Mouse (Mus musculus): ENCODE data around the gene Lias. TPM values are rescaled to one million over a fixed set of nuclear protein-coding genes. Genes with fewer than 3 reads are reported as not detected.
A peak's percentile ranks its signal among the peaks of the same experiment; 100 is the strongest.

Lias gene
- total RNA-seq, 2 experiments from 2014 or later: 29.4 to 32.6 TPM

DNA sequence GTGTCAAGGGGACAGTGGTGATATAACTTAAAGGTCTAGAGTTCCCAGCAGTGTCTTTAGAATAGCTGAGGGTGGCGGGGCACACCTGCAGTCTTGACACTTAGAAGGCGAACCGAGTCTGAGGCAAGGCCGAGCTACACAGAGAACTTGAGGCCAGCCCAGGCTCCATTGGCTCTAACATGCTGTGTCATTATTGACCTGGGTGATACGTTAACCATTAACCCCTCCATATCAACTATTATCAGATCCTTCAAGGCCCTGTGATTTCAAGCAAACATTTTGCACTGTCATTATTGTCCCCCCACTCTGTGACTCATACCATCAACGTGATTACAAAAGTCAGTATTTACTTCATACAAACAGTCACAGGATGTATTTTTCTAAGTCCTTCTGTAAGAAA, 32.9 kb downstream of the Lias start:
- ATAC-seq (ENCODE audit: poor library complexity, severe bottlenecking): no peak

GRCm38 (mm10) chr5:65425251-65425650, 34.0 kb downstream of the Lias start:
- no peak for ATAC-seq (ENCODE audit: poor library complexity, severe bottlenecking)

DNA sequence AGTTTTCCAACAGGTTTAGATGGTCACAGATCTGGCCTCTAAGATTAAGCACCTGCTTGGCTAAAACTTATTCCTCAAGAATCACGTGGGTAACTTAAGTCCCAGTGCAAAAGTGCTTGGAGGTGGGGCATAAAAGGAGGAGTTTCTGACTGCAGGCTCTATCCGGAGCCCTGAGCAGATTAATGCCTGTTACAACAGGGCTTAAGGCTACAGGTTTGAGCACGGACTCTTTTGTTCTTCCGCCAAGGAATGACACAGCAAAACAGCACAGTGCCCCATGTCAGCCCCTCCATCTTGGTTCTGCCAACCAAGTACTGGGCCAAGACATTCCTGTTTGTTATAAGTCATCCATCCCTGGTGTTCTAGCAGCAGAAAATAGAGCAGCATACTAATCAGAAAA, 37.0 kb downstream of the Lias start:
- no peak for ATAC-seq (ENCODE audit: poor library complexity, severe bottlenecking)

- ATAC-seq (ENCODE audit: poor library complexity, severe bottlenecking): no peak
These were observed 38.1 kb downstream of the Lias start for GRCm38 (mm10) chr5:65429441-65429840.

GRCm38 (mm10) chr5:65434471-65435362, 43.4 kb downstream of the Lias start:
- ATAC-seq (ENCODE audit: poor library complexity, severe bottlenecking): no peak

- peak; percentile 20 for ATAC-seq (ENCODE audit: poor library complexity, severe bottlenecking)
These were observed 44.1 kb downstream of the Lias start for GRCm38 (mm10) chr5:65435363-65435805.

DNA sequence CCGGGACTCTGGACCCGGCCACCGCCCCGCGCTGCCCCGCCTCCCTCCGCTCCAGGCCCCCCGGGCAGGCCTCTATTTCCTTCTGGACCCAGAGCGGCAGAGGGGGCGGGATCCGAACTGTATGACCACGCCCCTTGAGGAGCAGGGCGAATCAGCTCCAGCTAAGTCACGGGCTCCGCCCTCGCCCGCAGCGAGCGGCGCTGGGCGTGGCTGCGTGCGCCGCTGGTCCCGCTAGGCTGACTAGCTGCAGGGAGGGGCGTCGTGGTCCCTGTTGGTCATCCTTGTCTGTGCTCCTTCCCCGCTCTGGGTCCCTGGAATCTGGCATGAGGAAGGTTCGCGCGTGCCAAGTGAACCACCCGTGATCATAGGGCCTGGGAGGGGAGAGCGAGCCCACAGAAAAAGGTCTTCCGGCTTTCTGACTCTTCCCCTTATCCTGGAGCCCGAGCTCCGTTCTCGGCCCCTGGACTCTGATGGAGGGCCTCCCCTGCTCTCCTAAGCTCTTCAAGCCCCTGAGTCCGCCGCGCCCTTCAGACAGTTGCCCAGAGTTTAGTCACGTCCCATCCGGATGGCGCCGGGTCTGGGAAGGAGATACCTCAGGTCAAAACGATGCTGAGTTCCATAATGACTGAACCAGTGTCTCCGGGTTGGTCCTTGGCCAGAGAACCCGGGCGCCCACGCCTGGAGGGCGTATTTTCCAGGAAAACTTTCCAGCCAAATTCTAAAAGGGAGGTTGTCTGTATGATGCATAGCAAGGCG, 44.7 kb downstream of the Lias start, which contains the start of gene Ugdh:
TSS of gene Ugdh (minus strand) at position 144 of the 756 bp plus-strand sequence.
- peak; percentile 98 for ATAC-seq (ENCODE audit: poor library complexity, severe bottlenecking)

- no peak for ATAC-seq (ENCODE audit: poor library complexity, severe bottlenecking)
These were observed 46.7 kb downstream of the Lias start for GRCm38 (mm10) chr5:65438041-65438440.

GRCm38 (mm10) chr5:65444981-65445380, 53.7 kb downstream of the Lias start:
- peak; percentile 80 for ATAC-seq (ENCODE audit: poor library complexity, severe bottlenecking)

DNA sequence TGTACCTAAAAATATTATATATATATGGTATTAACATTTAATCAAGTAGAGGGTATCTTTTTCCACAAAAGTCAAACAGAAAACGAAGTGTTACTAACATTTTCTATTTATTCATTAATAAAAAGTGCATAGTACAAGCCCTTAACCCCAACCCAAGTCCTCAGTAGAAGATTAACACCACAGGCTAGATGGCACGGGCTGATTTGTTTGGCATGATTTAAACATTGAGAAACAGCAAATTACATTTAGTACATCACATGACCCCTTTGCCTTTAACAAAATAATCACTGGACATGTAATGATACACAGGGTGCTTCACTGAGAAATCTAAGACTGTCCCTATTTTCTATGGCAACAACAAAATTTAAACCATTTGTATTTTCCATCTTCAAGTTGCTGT, 55.5 kb downstream of the Lias start:
- no peak for ATAC-seq (ENCODE audit: poor library complexity, severe bottlenecking)

GRCm38 (mm10) chr5:65447826-65448225, 56.5 kb downstream of the Lias start:
- ATAC-seq (ENCODE audit: poor library complexity, severe bottlenecking): no peak

DNA sequence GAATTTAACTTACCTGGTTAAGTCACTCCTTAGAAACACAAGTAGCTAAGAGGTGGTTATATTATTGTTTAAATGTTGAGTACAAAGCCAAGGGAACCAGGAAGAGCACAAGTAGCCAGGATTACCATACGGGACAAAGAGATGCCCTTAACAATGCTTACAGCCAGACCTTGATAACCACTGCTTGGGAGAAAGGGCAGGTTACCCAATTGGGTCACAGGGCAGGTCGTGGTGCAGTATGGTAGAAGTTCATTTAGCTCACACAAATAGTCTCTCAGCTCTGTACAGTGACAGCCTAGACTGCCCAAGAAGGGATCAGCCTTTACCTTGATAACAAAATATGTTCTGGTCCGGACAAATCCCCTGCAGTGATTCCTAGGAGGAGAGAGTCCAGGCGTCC, 57.6 kb downstream of the Lias start:
- ATAC-seq (ENCODE audit: poor library complexity, severe bottlenecking): no peak

DNA sequence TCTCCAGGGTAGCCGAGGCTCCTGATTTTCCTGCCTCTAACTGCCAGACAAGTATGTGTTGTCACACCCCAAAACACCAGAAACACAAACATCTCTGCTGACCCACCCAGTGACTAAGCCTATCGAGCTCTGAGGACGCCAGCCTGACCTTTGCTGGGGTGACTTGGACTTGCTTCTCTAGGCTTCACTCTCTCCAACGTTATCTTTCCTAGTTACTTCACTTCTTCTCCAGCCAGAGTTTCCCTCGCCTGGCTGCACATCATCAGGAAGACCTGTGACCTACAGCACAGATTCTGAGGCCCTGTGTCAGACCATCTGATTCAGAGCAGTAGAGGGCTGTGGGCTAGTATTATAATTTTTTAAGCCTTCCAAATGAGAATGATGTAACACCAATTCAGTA, 63.5 kb downstream of the Lias start:
- no peak for ATAC-seq (ENCODE audit: poor library complexity, severe bottlenecking)

GRCm38 (mm10) chr5:65457086-65457827, 66.0 kb downstream of the Lias start:
- no peak for ATAC-seq (ENCODE audit: poor library complexity, severe bottlenecking)

DNA sequence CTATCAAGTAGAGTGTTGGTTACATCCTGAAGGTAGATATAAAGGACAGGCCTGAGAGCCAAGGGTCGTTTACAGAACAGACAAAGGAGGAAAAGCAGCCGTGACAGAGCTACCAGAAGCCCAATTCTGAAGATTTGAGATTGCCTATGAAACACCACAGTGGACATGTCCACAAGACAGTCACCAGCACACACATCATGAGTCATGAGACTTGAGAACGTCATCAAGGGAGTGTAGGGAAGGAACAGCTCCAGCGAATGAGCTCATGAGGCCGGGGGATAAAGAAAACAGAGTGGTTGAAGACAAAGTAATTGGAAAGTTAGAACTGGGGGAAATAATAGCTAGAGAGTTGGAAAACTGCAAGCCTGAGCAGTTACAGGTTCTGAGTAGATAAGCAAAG, 66.5 kb downstream of the Lias start:
- ATAC-seq (ENCODE audit: poor library complexity, severe bottlenecking): no peak

- ATAC-seq (ENCODE audit: poor library complexity, severe bottlenecking): no peak
These were observed 68.2 kb downstream of the Lias start for GRCm38 (mm10) chr5:65459454-65459853.

Other genes with a start within 250 kb of the Lias start
- gene Wdr19, start 191.8 kb upstream of the Lias start, total RNA-seq (2015): 0.36 and 0.89 TPM in 2 replicates
- gene Wdr19, start 191.8 kb upstream of the Lias start, total RNA-seq (2017): 0.37 and 1.6 TPM in 2 replicates
- gene Rfc1, start 55.8 kb upstream of the Lias start, total RNA-seq (2015): 38.5 and 39.7 TPM in 2 replicates
- 77.6 and 92.3 TPM in 2 replicates for gene Rfc1, start 55.8 kb upstream of the Lias start, total RNA-seq (2017)
- gene Klb, start 43.2 kb upstream of the Lias start, total RNA-seq (2015): not detected in 2 replicates
- not detected in 2 replicates for gene Klb, start 43.2 kb upstream of the Lias start, total RNA-seq (2017)
- 1,765 and 1,894 TPM in 2 replicates for gene Rpl9, start 53 bp upstream of the Lias start, total RNA-seq (2015)
- gene Rpl9, start 53 bp upstream of the Lias start, total RNA-seq (2017): 1,107 and 1,286 TPM in 2 replicates
- 87.9 and 92.7 TPM in 2 replicates for gene Ugdh, start 44.5 kb downstream of the Lias start, total RNA-seq (2015)
- 121 TPM in 2 replicates for gene Ugdh, start 44.5 kb downstream of the Lias start, total RNA-seq (2017)
- gene Gm43552, start 101.3 kb downstream of the Lias start, total RNA-seq (2015): not detected in 2 replicates
- not detected in 2 replicates for gene Gm43552, start 101.3 kb downstream of the Lias start, total RNA-seq (2017)
- 154 TPM in 2 replicates for gene Smim14, start 145.7 kb downstream of the Lias start, total RNA-seq (2015)
- gene Smim14, start 145.7 kb downstream of the Lias start, total RNA-seq (2017): 87.1 and 94.7 TPM in 2 replicates
- gene Ube2k, start 145.7 kb downstream of the Lias start, total RNA-seq (2015): 125 and 131 TPM in 2 replicates
- gene Ube2k, start 145.7 kb downstream of the Lias start, total RNA-seq (2017): 31.5 and 62.8 TPM in 2 replicates

Measured in megakaryocyte, adult 5-6 weeks (primary cell).